Mouse (Mus musculus) frontal cortex, adult 2 months (tissue): ENCODE measurements at regions not wholly inside any gene's neighbourhood (a gene's known extent, or its start where the extent isn't known, plus 50 kb on each side); places are given as distances from the start of the nearest gene placed in this dataset.
A peak's percentile ranks its signal among the peaks of the same experiment; 100 is the strongest.

Source experiments
- DNase-seq, 2 experiments: peaks; one replicate each; pipeline ENCODE4 v3.0.0; 2022; ENCODE audit warnings: low spot score in 1 of 2; ENCODE audit errors: extremely low spot score in 1 of 2

DNA sequence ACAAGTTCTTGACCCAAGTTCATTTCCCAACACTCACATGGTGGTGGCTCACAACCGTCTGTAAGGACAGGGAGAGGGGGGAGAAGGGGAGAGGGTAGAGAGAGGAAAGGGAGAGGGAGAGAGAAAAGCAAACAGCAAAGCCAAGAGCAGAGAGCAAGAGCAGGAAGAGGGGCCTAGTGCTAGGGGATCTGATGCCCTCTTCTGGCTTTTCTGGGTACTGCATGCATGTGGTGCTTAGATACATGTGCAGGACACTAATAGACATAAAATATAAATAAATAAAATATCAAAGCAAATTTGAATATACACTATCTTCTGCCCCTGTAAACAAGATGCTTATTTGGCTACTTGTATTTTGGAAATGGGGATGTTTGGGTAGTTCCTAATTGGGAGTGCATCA, 91.2 kb downstream of the Rnf138rt1 start:
- peak in 1 of 2 experiments; percentile 48 for DNase-seq
